Mouse (Mus musculus): ENCODE measurements at regions not wholly inside any gene's neighbourhood (a gene's known extent, or its start where the extent isn't known, plus 50 kb on each side); places are given as distances from the start of the nearest gene placed in this dataset.

DNA sequence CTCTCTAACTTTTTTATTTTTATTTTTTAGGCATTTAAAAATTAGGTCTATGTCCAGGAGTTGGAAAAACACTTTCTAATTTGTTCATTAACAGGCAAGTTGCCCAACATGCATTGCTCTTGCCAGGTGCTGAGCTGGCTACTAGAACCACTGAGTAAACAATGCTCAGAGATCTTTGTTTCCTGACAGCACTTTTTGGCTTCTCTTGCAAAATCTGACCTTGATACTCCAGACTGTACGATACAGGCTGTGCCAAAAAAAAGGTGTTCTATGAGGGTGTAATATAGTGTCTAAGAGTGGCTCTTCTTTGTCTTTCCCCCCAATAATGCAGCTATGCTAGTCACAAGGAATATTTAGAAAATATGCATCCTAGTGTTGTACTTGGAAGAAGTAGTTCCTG, 289.5 kb upstream of the Sstr1 start:
- H3K9me3 ChIP-seq (ENCODE audit: control insufficient read depth, low read length): no peaks in the 10 kb centered on the region
- no peak overlapping the region for H3K27ac ChIP-seq (ENCODE audit: low read length)
- H3K27me3 ChIP-seq (replicated peaks; ENCODE audit: control insufficient read depth, insufficient read depth, low read length): no peaks in the 10 kb centered on the region
- no peak overlapping the region for H3K9ac ChIP-seq (replicated peaks; ENCODE audit: low read depth, low read length)
- WGBS: 63% methylated on average over 1 of the region's 1 CpGs
- no peaks in the 10 kb centered on the region for H3K4me1 ChIP-seq (replicated peaks; ENCODE audit: control insufficient read depth, insufficient read depth, low read length)
- no peak for ATAC-seq
- H3K4me3 ChIP-seq (replicated peaks; ENCODE audit: low read length): no peak overlapping the region
- no peaks in the 10 kb centered on the region for H3K36me3 ChIP-seq (ENCODE audit: control insufficient read depth, insufficient read depth)
- H3K4me2 ChIP-seq (ENCODE audit: low read length): no peak overlapping the region

GRCm38 (mm10) chr12:57924422-57924821, 287.1 kb upstream of the Sstr1 start:
- Histone ChIP-seq H3K4me3 (replicated peaks; ENCODE audit: low read length) (no peak overlapping the region), H3K27ac (ENCODE audit: low read length) (no peak overlapping the region), H3K9ac (replicated peaks; ENCODE audit: low read depth, low read length) (no peak overlapping the region), H3K4me2 (ENCODE audit: low read length) (no peak overlapping the region), H3K9me3 (ENCODE audit: control insufficient read depth, low read length) (no peaks in the 10 kb centered on the region), H3K4me1 (replicated peaks; ENCODE audit: control insufficient read depth, insufficient read depth, low read length) (no peaks in the 10 kb centered on the region), H3K27me3 (replicated peaks; ENCODE audit: control insufficient read depth, insufficient read depth, low read length) (no peaks in the 10 kb centered on the region), H3K36me3 (ENCODE audit: control insufficient read depth, insufficient read depth) (no peaks in the 10 kb centered on the region)
- ATAC-seq: no peak
- WGBS: 63% methylated on average over 2 of the region's 2 CpGs

DNA sequence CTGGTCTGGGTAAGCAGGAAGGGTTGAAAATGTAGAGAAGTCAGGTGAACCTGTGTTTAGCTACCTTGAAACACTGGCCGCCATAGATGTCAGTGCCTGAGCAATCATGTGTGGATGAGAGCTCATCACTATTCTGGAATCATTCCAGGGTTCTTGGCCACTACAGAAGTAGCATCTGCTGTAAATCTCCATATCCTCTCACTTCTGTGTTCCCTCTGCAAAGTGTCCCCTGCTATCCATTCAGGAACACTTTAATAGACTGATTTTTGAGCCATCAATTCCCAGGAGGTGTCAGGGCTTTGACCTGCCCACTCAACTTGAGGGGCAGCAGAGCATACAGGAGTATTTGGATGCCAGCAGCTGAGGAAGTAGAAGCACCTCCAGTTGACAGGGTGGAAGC, 284.7 kb upstream of the Sstr1 start:
- no peak for ATAC-seq

GRCm38 (mm10) chr12:57928030-57928429, 283.5 kb upstream of the Sstr1 start:
- no peaks in the 10 kb centered on the region for H3K36me3 ChIP-seq (ENCODE audit: control insufficient read depth, insufficient read depth)
- H3K9ac ChIP-seq (replicated peaks; ENCODE audit: low read depth, low read length): no peak overlapping the region
- no peak for ATAC-seq
- no peaks in the 10 kb centered on the region for H3K27me3 ChIP-seq (replicated peaks; ENCODE audit: control insufficient read depth, insufficient read depth, low read length)
- no peak overlapping the region for H3K4me2 ChIP-seq (ENCODE audit: low read length)
- 93% methylated on average over 5 of the region's 5 CpGs for WGBS
- H3K4me1 ChIP-seq (replicated peaks; ENCODE audit: control insufficient read depth, insufficient read depth, low read length): no peaks in the 10 kb centered on the region
- H3K4me3 ChIP-seq (replicated peaks; ENCODE audit: low read length): no peak overlapping the region
- H3K27ac ChIP-seq (ENCODE audit: low read length): no peak overlapping the region
- no peaks in the 10 kb centered on the region for H3K9me3 ChIP-seq (ENCODE audit: control insufficient read depth, low read length)

More for the DNA sequence above, 284.7 kb upstream of the Sstr1 start:
- H3K4me1 ChIP-seq (replicated peaks; ENCODE audit: control insufficient read depth, insufficient read depth, low read length): no peaks in the 10 kb centered on the region
- H3K4me3 ChIP-seq (replicated peaks; ENCODE audit: low read length): no peak overlapping the region
- H3K9ac ChIP-seq (replicated peaks; ENCODE audit: low read depth, low read length): no peak overlapping the region
- no peak overlapping the region for H3K27ac ChIP-seq (ENCODE audit: low read length)
- no peaks in the 10 kb centered on the region for H3K36me3 ChIP-seq (ENCODE audit: control insufficient read depth, insufficient read depth)
- H3K27me3 ChIP-seq (replicated peaks; ENCODE audit: control insufficient read depth, insufficient read depth, low read length): no peaks in the 10 kb centered on the region
- 88% methylated on average over 1 of the region's 1 CpGs for WGBS
- no peak overlapping the region for H3K4me2 ChIP-seq (ENCODE audit: low read length)
- H3K9me3 ChIP-seq (ENCODE audit: control insufficient read depth, low read length): no peaks in the 10 kb centered on the region

- ATAC-seq: no peak
- H3K4me2 ChIP-seq (ENCODE audit: low read length): no peak overlapping the region
- no peaks in the 10 kb centered on the region for H3K4me1 ChIP-seq (replicated peaks; ENCODE audit: control insufficient read depth, insufficient read depth, low read length)
- H3K36me3 ChIP-seq (ENCODE audit: control insufficient read depth, insufficient read depth): no peaks in the 10 kb centered on the region
- H3K27me3 ChIP-seq (replicated peaks; ENCODE audit: control insufficient read depth, insufficient read depth, low read length): no peaks in the 10 kb centered on the region
- H3K4me3 ChIP-seq (replicated peaks; ENCODE audit: low read length): no peak overlapping the region
- no peak overlapping the region for H3K9ac ChIP-seq (replicated peaks; ENCODE audit: low read depth, low read length)
- no peaks in the 10 kb centered on the region for H3K9me3 ChIP-seq (ENCODE audit: control insufficient read depth, low read length)
- H3K27ac ChIP-seq (ENCODE audit: low read length): no peak overlapping the region
Observed at GRCm38 (mm10) chr12:57931856-57932255, 279.7 kb upstream of the Sstr1 start.

GRCm38 (mm10) chr12:57949886-57950285, 261.7 kb upstream of the Sstr1 start:
- no peaks in the 10 kb centered on the region for H3K27me3 ChIP-seq (replicated peaks; ENCODE audit: control insufficient read depth, insufficient read depth, low read length)
- peak; percentile 90 for ATAC-seq
- WGBS: 27% methylated on average over 5 of the region's 5 CpGs
- no peaks in the 10 kb centered on the region for H3K36me3 ChIP-seq (ENCODE audit: control insufficient read depth, insufficient read depth)
- no peaks in the 10 kb centered on the region for H3K4me1 ChIP-seq (replicated peaks; ENCODE audit: control insufficient read depth, insufficient read depth, low read length)
- no peak overlapping the region for H3K9ac ChIP-seq (replicated peaks; ENCODE audit: low read depth, low read length)
- H3K4me3 ChIP-seq (replicated peaks; ENCODE audit: low read length): no peak overlapping the region
- H3K4me2 ChIP-seq (ENCODE audit: low read length): no peak overlapping the region
- no peaks in the 10 kb centered on the region for H3K9me3 ChIP-seq (ENCODE audit: control insufficient read depth, low read length)
- no peak overlapping the region for H3K27ac ChIP-seq (ENCODE audit: low read length)

DNA sequence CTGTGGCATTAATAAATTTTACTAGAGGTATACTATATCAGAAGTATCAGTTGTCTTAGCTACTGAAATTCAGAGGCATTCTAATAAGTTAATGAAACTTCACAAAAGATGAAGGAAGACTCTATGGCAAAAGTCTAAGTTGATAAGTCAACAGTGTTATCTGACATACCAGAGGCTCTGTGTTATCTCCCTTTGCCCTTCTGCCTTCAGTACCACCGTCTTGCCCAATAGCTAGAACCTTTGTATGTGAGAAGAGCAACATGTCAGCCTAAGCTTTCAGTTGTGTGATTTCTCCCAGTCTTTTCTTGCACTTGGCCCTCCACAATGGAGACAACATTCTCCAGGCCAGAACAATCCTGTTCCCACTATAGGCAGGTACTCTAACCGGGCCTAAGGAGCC, 253.0 kb upstream of the Sstr1 start:
- ATAC-seq: no peak
- 88% methylated on average over 2 of the region's 2 CpGs for WGBS
- no peaks in the 10 kb centered on the region for H3K9me3 ChIP-seq (ENCODE audit: control insufficient read depth, low read length)

GRCm38 (mm10) chr12:57960171-57960570, 251.4 kb upstream of the Sstr1 start:
- H3K4me2 ChIP-seq (ENCODE audit: low read length): no peak overlapping the region
- H3K27me3 ChIP-seq (replicated peaks; ENCODE audit: control insufficient read depth, insufficient read depth, low read length): no peaks in the 10 kb centered on the region
- no peaks in the 10 kb centered on the region for H3K36me3 ChIP-seq (ENCODE audit: control insufficient read depth, insufficient read depth)
- H3K27ac ChIP-seq (ENCODE audit: low read length): no peak overlapping the region
- no peak for ATAC-seq
- no peak overlapping the region for H3K4me3 ChIP-seq (replicated peaks; ENCODE audit: low read length)
- H3K9me3 ChIP-seq (ENCODE audit: control insufficient read depth, low read length): no peaks in the 10 kb centered on the region
- H3K4me1 ChIP-seq (replicated peaks; ENCODE audit: control insufficient read depth, insufficient read depth, low read length): no peaks in the 10 kb centered on the region
- 78% methylated on average over 6 of the region's 6 CpGs for WGBS
- no peak overlapping the region for H3K9ac ChIP-seq (replicated peaks; ENCODE audit: low read depth, low read length)

More for the DNA sequence above, 253.0 kb upstream of the Sstr1 start:
- no peaks in the 10 kb centered on the region for H3K27me3 ChIP-seq (replicated peaks; ENCODE audit: control insufficient read depth, insufficient read depth, low read length)
- no peaks in the 10 kb centered on the region for H3K36me3 ChIP-seq (ENCODE audit: control insufficient read depth, insufficient read depth)
- H3K4me1 ChIP-seq (replicated peaks; ENCODE audit: control insufficient read depth, insufficient read depth, low read length): no peaks in the 10 kb centered on the region
- no peak overlapping the region for H3K4me2 ChIP-seq (ENCODE audit: low read length)
- H3K9ac ChIP-seq (replicated peaks; ENCODE audit: low read depth, low read length): no peak overlapping the region
- no peak overlapping the region for H3K4me3 ChIP-seq (replicated peaks; ENCODE audit: low read length)
- H3K27ac ChIP-seq (ENCODE audit: low read length): no peak overlapping the region

GRCm38 (mm10) chr12:57969168-57969567, 242.4 kb upstream of the Sstr1 start:
- no peak overlapping the region for H3K4me2 ChIP-seq (ENCODE audit: low read length)
- no peaks in the 10 kb centered on the region for H3K9me3 ChIP-seq (ENCODE audit: control insufficient read depth, low read length)
- no peak overlapping the region for H3K9ac ChIP-seq (replicated peaks; ENCODE audit: low read depth, low read length)
- H3K4me3 ChIP-seq (replicated peaks; ENCODE audit: low read length): no peak overlapping the region
- H3K36me3 ChIP-seq (ENCODE audit: control insufficient read depth, insufficient read depth): no peaks in the 10 kb centered on the region
- no peak overlapping the region for H3K27ac ChIP-seq (ENCODE audit: low read length)
- H3K27me3 ChIP-seq (replicated peaks; ENCODE audit: control insufficient read depth, insufficient read depth, low read length): no peaks in the 10 kb centered on the region
- no peak for ATAC-seq
- no peaks in the 10 kb centered on the region for H3K4me1 ChIP-seq (replicated peaks; ENCODE audit: control insufficient read depth, insufficient read depth, low read length)
- 74% methylated on average over 3 of the region's 3 CpGs for WGBS

DNA sequence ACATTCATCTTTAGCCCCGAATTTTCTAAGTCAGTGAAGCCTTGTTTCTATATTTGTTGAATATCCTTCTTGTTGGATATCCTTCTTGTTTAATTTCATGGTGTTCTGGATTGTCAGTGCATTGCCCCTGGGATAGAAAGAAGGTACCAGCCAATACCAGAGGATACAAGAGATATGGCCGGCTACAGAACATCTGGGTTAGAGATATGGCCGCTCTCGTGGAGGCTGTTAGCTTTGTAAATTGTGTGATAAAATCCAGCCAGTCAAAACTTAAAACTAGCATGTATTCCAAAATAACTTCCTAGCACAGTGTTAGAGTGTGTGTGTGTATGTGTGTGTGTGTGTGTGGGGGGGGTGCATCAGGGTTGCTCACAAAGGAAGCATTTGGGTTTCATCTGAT, 241.4 kb upstream of the Sstr1 start:
- Histone ChIP-seq H3K9me3 (ENCODE audit: control insufficient read depth, low read length) (no peaks in the 10 kb centered on the region), H3K27ac (ENCODE audit: low read length) (no peak overlapping the region), H3K9ac (replicated peaks; ENCODE audit: low read depth, low read length) (no peak overlapping the region), H3K27me3 (replicated peaks; ENCODE audit: control insufficient read depth, insufficient read depth, low read length) (no peaks in the 10 kb centered on the region), H3K4me3 (replicated peaks; ENCODE audit: low read length) (no peak overlapping the region), H3K4me2 (ENCODE audit: low read length) (no peak overlapping the region), H3K36me3 (ENCODE audit: control insufficient read depth, insufficient read depth) (no peaks in the 10 kb centered on the region), H3K4me1 (replicated peaks; ENCODE audit: control insufficient read depth, insufficient read depth, low read length) (no peaks in the 10 kb centered on the region)
- no peak for ATAC-seq
- WGBS: 86% methylated on average over 4 of the region's 4 CpGs
